Mouse (Mus musculus): Measurements from ENCODE around the gene Med13l.

DNA sequence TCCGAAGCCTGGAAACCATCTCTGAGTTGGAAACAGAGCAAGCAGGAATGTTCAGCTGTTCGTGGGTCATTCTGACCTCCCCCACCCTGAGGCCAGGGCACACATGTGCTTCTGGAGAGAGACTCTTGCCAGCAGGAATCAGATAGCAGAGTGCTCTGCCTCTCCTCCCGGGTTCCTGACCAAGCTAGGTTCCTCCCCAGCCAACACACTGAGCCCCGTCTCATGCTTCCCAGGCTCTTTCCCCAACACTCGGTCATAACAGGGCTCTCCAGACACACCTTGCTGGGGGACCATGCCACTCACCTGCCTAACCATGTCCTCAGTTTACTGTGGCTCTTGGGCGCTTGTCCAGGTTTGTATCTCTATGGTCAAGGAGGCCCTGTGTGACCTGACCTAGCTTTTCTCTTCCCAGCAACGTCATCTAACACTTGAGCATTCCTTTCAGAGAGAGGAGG, 252.5 kb downstream of the Med13l start:
- no peak for TF ChIP-seq POLR2A (IDR thresholded peaks at IDR 0.05; ENCODE audit: low read depth, low read length)
- no peak for TF ChIP-seq USF1 (IDR thresholded peaks at IDR 0.05; ENCODE audit: low read depth, low read length)
- TF ChIP-seq TBP (conservative IDR thresholded peaks at IDR 0.05; ENCODE audit: low read depth, low read length), result no peak
